Mouse (Mus musculus): ENCODE measurements around the gene Dxo. TPM values are rescaled to one million over a fixed set of nuclear protein-coding genes. Genes with fewer than 3 reads are reported as not detected.
A peak's percentile ranks its signal among the peaks of the same experiment; 100 is the strongest.

Dxo gene
- polyA plus RNA-seq, 1 experiment, result 61.9 TPM

GRCm38 (mm10) chr17:34837464-34838324 is 875 bp downstream of the Dxo start:
- H3K36me3 ChIP-seq (replicated peaks; ENCODE audit: low read length), result peaks cover 72% of the 10 kb centered on the region
- H3K4me1 ChIP-seq, result peaks cover 36% of the 10 kb centered on the region
- H3K9me3 ChIP-seq, result no peaks in the 10 kb centered on the region
- no peaks in the 10 kb centered on the region for H3K27me3 ChIP-seq (replicated peaks)
- TF ChIP-seq GATA1 (IDR thresholded peaks at IDR 0.05; ENCODE audit: borderline replicate concordance, low read length), result no peak
- peak overlapping the region; percentile 98 for H3K4me3 ChIP-seq (replicated peaks)

GRCm38 (mm10) chr17:34838785-34839184 is 2.0 kb downstream of the Dxo start:
- no peak for TF ChIP-seq FLI1 (IDR thresholded peaks at IDR 0.05; ENCODE audit: low read length)
- no peak for TF ChIP-seq GATA1 (IDR thresholded peaks at IDR 0.05; ENCODE audit: borderline replicate concordance, low read length)
- Histone ChIP-seq H3K36me3 (replicated peaks; ENCODE audit: low read length) (peaks cover 73% of the 10 kb centered on the region), H3K9me3 (no peaks in the 10 kb centered on the region), H3K4me3 (replicated peaks) (peak overlapping the region; percentile 35), H3K27me3 (replicated peaks) (no peaks in the 10 kb centered on the region), H3K4me1 (peaks cover 36% of the 10 kb centered on the region)

GRCm38 (mm10) chr17:34840736-34841307 is 4.0 kb downstream of the Dxo start:
- H3K27me3 ChIP-seq (replicated peaks), result no peaks in the 10 kb centered on the region
- TF ChIP-seq GATA1 (IDR thresholded peaks at IDR 0.05; ENCODE audit: borderline replicate concordance, low read length) (no peak), FLI1 (IDR thresholded peaks at IDR 0.05; ENCODE audit: low read length) (no peak)
- no peaks in the 10 kb centered on the region for H3K9me3 ChIP-seq
- peaks cover 81% of the 10 kb centered on the region for H3K36me3 ChIP-seq (replicated peaks; ENCODE audit: low read length)
- H3K4me3 ChIP-seq (replicated peaks), result no peak overlapping the region
- peaks cover 29% of the 10 kb centered on the region for H3K4me1 ChIP-seq

GRCm38 (mm10) chr17:34844884-34845283 is 8.1 kb downstream of the Dxo start:
- Histone ChIP-seq H3K9me3 (no peaks in the 10 kb centered on the region), H3K36me3 (replicated peaks; ENCODE audit: low read length) (peaks cover 88% of the 10 kb centered on the region), H3K27me3 (replicated peaks) (no peaks in the 10 kb centered on the region), H3K4me1 (peaks cover 16% of the 10 kb centered on the region), H3K4me3 (replicated peaks) (no peak overlapping the region)
- TF ChIP-seq FLI1 (IDR thresholded peaks at IDR 0.05; ENCODE audit: low read length) (no peak), GATA1 (IDR thresholded peaks at IDR 0.05; ENCODE audit: borderline replicate concordance, low read length) (no peak)

- no peaks in the 10 kb centered on the region for H3K27me3 ChIP-seq (replicated peaks)
- peaks cover 70% of the 10 kb centered on the region for H3K36me3 ChIP-seq (replicated peaks; ENCODE audit: low read length)
- no peak overlapping the region for H3K4me3 ChIP-seq (replicated peaks)
- no peaks in the 10 kb centered on the region for H3K9me3 ChIP-seq
- TF ChIP-seq GATA1 (IDR thresholded peaks at IDR 0.05; ENCODE audit: borderline replicate concordance, low read length), result no peak
- peaks cover 31% of the 10 kb centered on the region for H3K4me1 ChIP-seq
Observed at GRCm38 (mm10) chr17:34847192-34847591, 10.4 kb downstream of the Dxo start.

- Histone ChIP-seq H3K27me3 (replicated peaks) (no peaks in the 10 kb centered on the region), H3K4me3 (replicated peaks) (no peak overlapping the region), H3K9me3 (no peaks in the 10 kb centered on the region), H3K4me1 (peaks cover 33% of the 10 kb centered on the region), H3K36me3 (replicated peaks; ENCODE audit: low read length) (peaks cover 70% of the 10 kb centered on the region)
- TF ChIP-seq GATA1 (IDR thresholded peaks at IDR 0.05; ENCODE audit: borderline replicate concordance, low read length) (no peak), FLI1 (IDR thresholded peaks at IDR 0.05; ENCODE audit: low read length) (no peak)
Observed at GRCm38 (mm10) chr17:34847615-34848014, 10.8 kb downstream of the Dxo start.

- Histone ChIP-seq H3K27me3 (replicated peaks) (no peaks in the 10 kb centered on the region), H3K4me3 (replicated peaks) (peak within 1 kb of the TSS; percentile 94), H3K36me3 (replicated peaks; ENCODE audit: low read length) (peaks cover 69% of the 10 kb centered on the region), H3K4me1 (peaks cover 33% of the 10 kb centered on the region), H3K9me3 (no peaks in the 10 kb centered on the region)
- TF ChIP-seq GATA1 (IDR thresholded peaks at IDR 0.05; ENCODE audit: borderline replicate concordance, low read length) (no peak), FLI1 (IDR thresholded peaks at IDR 0.05; ENCODE audit: low read length) (no peak)
Observed at GRCm38 (mm10) chr17:34849722-34850516, 13.1 kb downstream of the Dxo start, which contains the start of the genes Skiv2l and Nelfe. Gene Skiv2l, minus strand, starts transcription at chr17:34850210. Gene Nelfe, plus strand, starts transcription at chr17:34850391.

- H3K4me1 ChIP-seq, result peaks cover 33% of the 10 kb centered on the region
- TF ChIP-seq GATA1 (IDR thresholded peaks at IDR 0.05; ENCODE audit: borderline replicate concordance, low read length) (no peak), FLI1 (IDR thresholded peaks at IDR 0.05; ENCODE audit: low read length) (no peak)
- H3K4me3 ChIP-seq (replicated peaks), result peak overlapping the region; percentile 94
- no peaks in the 10 kb centered on the region for H3K9me3 ChIP-seq
- no peaks in the 10 kb centered on the region for H3K27me3 ChIP-seq (replicated peaks)
- H3K36me3 ChIP-seq (replicated peaks; ENCODE audit: low read length), result peaks cover 68% of the 10 kb centered on the region
Observed at GRCm38 (mm10) chr17:34850517-34851125, 13.8 kb downstream of the Dxo start.

- Histone ChIP-seq H3K9me3 (no peaks in the 10 kb centered on the region), H3K36me3 (replicated peaks; ENCODE audit: low read length) (peaks cover 69% of the 10 kb centered on the region), H3K27me3 (replicated peaks) (no peaks in the 10 kb centered on the region), H3K4me3 (replicated peaks) (no peak overlapping the region), H3K4me1 (peaks cover 40% of the 10 kb centered on the region)
- no peak for TF ChIP-seq GATA1 (IDR thresholded peaks at IDR 0.05; ENCODE audit: borderline replicate concordance, low read length)
- TF ChIP-seq FLI1 (IDR thresholded peaks at IDR 0.05; ENCODE audit: low read length), result no peak
Observed at GRCm38 (mm10) chr17:34853511-34853910, 16.7 kb downstream of the Dxo start.

All from megakaryocyte, embryonic 14.5 days (primary cell).